Mouse (Mus musculus) CD4-positive, CD25-positive, alpha-beta regulatory T cell, adult 4 months (primary cell): ENCODE data around the gene Olfr398. TPM values are rescaled to one million over a fixed set of nuclear protein-coding genes. Genes with fewer than 3 reads are reported as not detected.

Source experiments
- ATAC-seq: one replicate; pipeline ENCODE4 v1.8.0; 2017
- polyA plus RNA-seq, 2 experiments: library from polyadenylated mRNA; unstranded; fragments of 100-300 nt; shearing (Covaris generic); gene quantifications; one replicate each; pipeline ENCODE4 v1.2.1; 2017

Gene Olfr398
- polyA plus RNA-seq, result under 1 TPM in 1 of 2 experiments, not detected in 1; 0.26 TPM

DNA sequence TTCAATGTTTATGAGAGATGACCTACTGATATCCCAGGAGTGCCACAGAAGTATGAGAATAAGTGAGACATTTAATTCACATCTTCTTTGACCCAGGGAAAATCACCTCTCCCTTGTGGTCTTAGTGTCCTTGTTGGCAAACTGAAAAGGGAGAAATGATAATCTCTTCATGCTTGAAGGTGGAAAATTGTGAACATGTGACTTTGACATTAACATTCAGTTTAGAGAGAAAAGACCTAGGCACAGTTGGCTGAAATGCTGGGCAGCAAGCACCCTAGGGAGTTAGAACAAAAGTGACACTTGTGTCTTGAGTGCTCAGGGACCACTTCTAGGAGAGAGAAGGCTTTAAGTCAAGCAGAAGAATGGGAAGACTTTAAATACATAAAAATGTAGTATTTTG, at the start of gene Olfr398:
Gene Olfr398, minus strand, starts transcription at position 101 of the 400 bp plus-strand sequence.
- no peak for ATAC-seq

DNA sequence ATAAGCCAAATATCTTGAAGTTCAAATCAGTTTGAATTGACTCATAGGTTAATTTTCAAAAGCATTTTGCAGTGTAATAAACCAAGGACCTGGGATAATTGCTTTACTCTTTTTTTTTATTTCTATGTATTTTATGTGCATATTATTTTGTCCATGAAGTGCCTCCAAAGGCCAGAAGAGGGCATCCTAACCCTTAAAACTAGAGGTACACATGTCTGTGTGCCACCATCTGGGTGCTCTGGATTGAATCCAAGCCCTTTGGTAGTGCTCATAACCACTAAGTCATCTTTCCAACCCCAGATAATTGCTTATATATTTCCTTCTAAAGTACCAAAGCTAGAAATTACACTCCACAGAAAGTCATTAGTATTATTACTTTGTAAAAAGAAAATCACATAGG, 2.9 kb upstream of the Olfr398 start:
- no peak for ATAC-seq

DNA sequence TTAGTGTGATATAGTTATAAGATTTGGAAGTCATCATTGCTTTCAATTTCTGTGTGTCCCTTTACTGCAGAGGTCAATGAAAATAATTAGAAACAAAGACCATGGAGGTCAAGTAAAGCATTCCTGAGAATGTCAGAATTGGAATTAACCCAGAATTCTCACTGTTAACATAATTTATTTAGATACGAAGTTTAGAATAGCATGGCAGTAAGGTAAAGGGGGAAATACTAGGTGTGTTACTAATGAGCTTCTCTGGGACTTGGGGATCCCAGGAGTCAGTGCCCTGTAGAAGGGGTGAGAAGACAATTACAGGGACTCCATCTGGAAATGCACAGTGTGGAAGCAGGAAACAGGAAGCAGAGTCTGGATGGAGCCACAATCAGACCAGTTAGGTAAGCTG, 29.7 kb downstream of the Olfr398 start, which contains the start of gene Olfr397:
Gene Olfr397, plus strand, starts transcription at position 301 of the 400 bp plus-strand sequence.
- ATAC-seq, result no peak

DNA sequence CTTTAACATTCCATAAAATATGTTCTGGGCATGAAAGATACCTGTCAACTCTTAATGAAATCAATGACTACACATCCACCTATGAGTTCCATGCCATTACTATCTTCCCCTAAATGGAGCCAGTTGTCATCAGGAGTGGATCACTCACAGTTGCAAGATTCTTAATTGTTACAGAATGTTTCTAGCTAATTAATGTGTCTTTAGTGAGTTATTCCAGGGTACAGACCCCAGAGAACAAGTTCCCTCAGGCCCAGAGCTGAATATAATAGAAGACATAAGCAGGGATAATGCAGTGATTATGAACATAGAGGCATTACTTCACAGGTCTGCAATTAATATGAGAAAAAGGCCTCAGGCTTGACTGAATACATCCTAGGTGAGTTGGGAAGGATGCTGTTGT, 53.8 kb downstream of the Olfr398 start, which contains the start of gene Olfr23:
Gene Olfr23, plus strand, starts transcription at position 301 of the 400 bp plus-strand sequence.
- ATAC-seq, result no peak

Other genes starting within 250 kb of the Olfr398 start
- not detected for gene Olfr389, start 209.7 kb downstream of the Olfr398 start, polyA plus RNA-seq
- not detected for gene Olfr390, start 207.4 kb downstream of the Olfr398 start, polyA plus RNA-seq
- not detected for gene Olfr391-ps, start 187.4 kb downstream of the Olfr398 start, polyA plus RNA-seq
- gene Olfr392, start 173.4 kb downstream of the Olfr398 start, polyA plus RNA-seq, result under 1 TPM in 1 of 2 experiments, not detected in 1; 0.08 TPM
- not detected for gene Olfr393, start 139.0 kb downstream of the Olfr398 start, polyA plus RNA-seq
- gene Olfr394, start 99.6 kb downstream of the Olfr398 start, polyA plus RNA-seq, result not detected
- gene Olfr395, start 81.1 kb downstream of the Olfr398 start, polyA plus RNA-seq, result not detected
- not detected for gene Olfr23, start 53.7 kb downstream of the Olfr398 start, polyA plus RNA-seq
- gene Olfr397, start 29.6 kb downstream of the Olfr398 start, polyA plus RNA-seq, result not detected
- gene Olfr139, start 66.1 kb upstream of the Olfr398 start, polyA plus RNA-seq, result not detected
- gene Olfr399, start 66.2 kb upstream of the Olfr398 start, polyA plus RNA-seq, result not detected
- gene Zfp616, start 79.5 kb upstream of the Olfr398 start, polyA plus RNA-seq, result not detected
- not detected for gene Olfr401, start 123.3 kb upstream of the Olfr398 start, polyA plus RNA-seq
- not detected for gene Olfr402, start 163.1 kb upstream of the Olfr398 start, polyA plus RNA-seq
- not detected for gene Olfr403, start 195.8 kb upstream of the Olfr398 start, polyA plus RNA-seq
- not detected for gene Olfr43, start 221.0 kb upstream of the Olfr398 start, polyA plus RNA-seq